Mouse (Mus musculus) forebrain, embryonic 14.5 days (tissue): ENCODE results near the gene Rxylt1. TPM values are rescaled to one million over a fixed set of nuclear protein-coding genes. Genes with fewer than 3 reads are reported as not detected.

Experiments used
- ATAC-seq: fragments of 200-750 bp; cut with Nextera tagmentation; 2 replicates; pipeline ENCODE4 v1.8.0; 2017; ENCODE audit warnings: mild to moderate bottlenecking, moderate library complexity
- DNase-seq: peaks from one replicate; pipeline ENCODE4 v3.0.0-alpha.2; 2015; ENCODE audit warnings: low spot score
- H3K27ac ChIP-seq: fragments of 300-500 bp; sonication (generic); 2 replicates; pipeline ENCODE4 v1.5.1; 2014; ENCODE audit warnings: low read depth, mild to moderate bottlenecking, control low read depth, low read length, moderate library complexity
- H3K27me3 ChIP-seq: fragments of 300-500 bp; sonication (generic); replicated peaks from 2 replicates; pipeline ENCODE4 v1.6.1; 2014; ENCODE audit warnings: low read length, control low read depth, mixed read lengths; ENCODE audit not compliant: control insufficient read depth, insufficient read depth
- H3K36me3 ChIP-seq: fragments of 300-500 bp; sonication (generic); 2 replicates; pipeline ENCODE4 v1.6.1; 2014; ENCODE audit warnings: low read length, control low read depth; ENCODE audit not compliant: control insufficient read depth, insufficient read depth
- H3K4me1 ChIP-seq: fragments of 300-500 bp; sonication (generic); 2 replicates; pipeline ENCODE4 v1.6.1; 2014; ENCODE audit warnings: antibody characterized with exemption, low read length, control low read depth; ENCODE audit not compliant: control insufficient read depth, insufficient read depth
- H3K4me2 ChIP-seq: fragments of 300-500 bp; sonication (generic); 2 replicates; pipeline ENCODE4 v1.6.1; 2014; ENCODE audit warnings: mild to moderate bottlenecking, control low read depth, low read length
- H3K4me3 ChIP-seq: fragments of 300-500 bp; sonication (generic); 2 replicates; pipeline ENCODE4 v1.5.1; 2014; ENCODE audit warnings: low read depth, low read length, control low read depth
- H3K9ac ChIP-seq: fragments of 300-500 bp; sonication (generic); 2 replicates; pipeline ENCODE4 v1.6.1; 2014; ENCODE audit warnings: mild to moderate bottlenecking, low read length, control low read depth, moderate library complexity
- H3K9me3 ChIP-seq: fragments of 300-500 bp; sonication (generic); replicated peaks from 2 replicates; pipeline ENCODE4 v1.6.1; 2016; ENCODE audit warnings: low read length, control low read depth, mixed read lengths; ENCODE audit not compliant: control insufficient read depth
- WGBS: fragments of 180-500 bp; shearing (Covaris S2); extraction: QIAGEN DNeasy Blood & Tissue Kit; methylation state at CpG from one replicate; pipeline ENCODE4 v1.1.7; 2014; 5-methylcytosine and 5-hydroxymethylcytosine counted together
- polyA plus RNA-seq: library from polyadenylated mRNA; unstranded; fragments of >200 nt; fragmentation: Nextera tagmentation; extraction: Ambion mirVana; gene quantifications from 2 replicates; pipeline ENCODE4 v1.2.1, GENCODE M21; 2014

The Rxylt1 gene
- polyA plus RNA-seq, 1 experiment from 2014 or later = 34.6 TPM

DNA sequence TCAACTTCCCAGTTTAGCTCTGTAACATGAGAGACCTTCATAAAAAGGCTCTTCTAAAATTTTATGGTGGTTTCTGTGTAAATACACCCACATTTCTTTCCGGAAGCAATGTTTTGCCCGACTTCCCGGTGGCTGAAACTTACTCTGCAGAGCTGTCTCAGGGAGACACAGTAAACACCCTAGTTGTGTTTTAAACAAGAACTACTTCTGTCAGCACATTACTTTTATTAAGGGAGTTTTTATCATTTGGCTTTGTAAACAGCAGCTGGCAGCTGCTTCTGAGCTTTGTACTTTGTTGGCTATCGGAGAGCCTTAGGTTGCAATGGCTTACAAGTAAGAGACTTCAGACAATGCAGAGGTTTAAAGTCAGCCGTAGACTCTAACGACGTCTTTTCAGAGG is 67.4 kb downstream of the Rxylt1 start:
- H3K9me3 ChIP-seq = no peaks in the 10 kb centered on the region
- DNase-seq (no peak), ATAC-seq (no peak)
- no peak overlapping the region for H3K27ac ChIP-seq
- H3K27me3 ChIP-seq = no peaks in the 10 kb centered on the region
- H3K4me1 ChIP-seq = no peaks in the 10 kb centered on the region
- 80% methylated on average over 7 of the region's 7 CpGs for WGBS
- H3K4me2 ChIP-seq = no peak overlapping the region
- no peak overlapping the region for H3K9ac ChIP-seq
- H3K4me3 ChIP-seq = no peak overlapping the region
- H3K36me3 ChIP-seq = no peaks in the 10 kb centered on the region

Other genes with a start within 250 kb of the Rxylt1 start
- gene Srgap1, start 50.1 kb downstream of the Rxylt1 start, polyA plus RNA-seq = 15.3 and 23.8 TPM in 2 replicates